Mouse (Mus musculus): Measurements from ENCODE around the gene Tmem17. TPM values are rescaled to one million over a fixed set of nuclear protein-coding genes. Genes with fewer than 3 reads are reported as not detected.

Gene Tmem17
- polyA plus RNA-seq, 1 experiment from 2014 or later = 19.6 TPM

DNA sequence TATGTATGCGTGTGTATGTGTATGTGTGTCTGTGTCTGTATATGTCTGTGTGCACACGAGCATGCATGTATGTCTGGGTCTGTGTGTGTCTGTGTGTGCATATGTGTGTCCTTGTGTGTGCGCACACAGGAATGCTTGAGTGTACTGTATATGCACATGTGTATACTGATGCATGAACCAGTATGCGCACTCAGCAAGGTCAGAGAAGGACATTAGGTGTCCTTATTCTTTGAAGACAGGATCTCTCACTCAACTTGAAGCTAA lies 49.4 kb downstream of the Tmem17 start:
- H3K9ac ChIP-seq (replicated peaks; ENCODE audit: low read depth, low read length) = no peak overlapping the region
- H3K4me3 ChIP-seq (replicated peaks; ENCODE audit: low read length) = no peak overlapping the region
- H3K4me2 ChIP-seq (ENCODE audit: low read length) = no peak overlapping the region
- H3K4me1 ChIP-seq (replicated peaks; ENCODE audit: control insufficient read depth, insufficient read depth, low read length) = peaks cover 15% of the 10 kb centered on the region
- H3K27me3 ChIP-seq (replicated peaks; ENCODE audit: control insufficient read depth, insufficient read depth, low read length) = no peaks in the 10 kb centered on the region
- peak; percentile 26 for ATAC-seq
- H3K36me3 ChIP-seq (ENCODE audit: control insufficient read depth, insufficient read depth) = no peaks in the 10 kb centered on the region
- H3K27ac ChIP-seq (ENCODE audit: low read length) = peak overlapping the region; percentile 23; the same call in 1 of the 2 replicates
- 88% methylated on average over 4 of the region's 4 CpGs for WGBS
- no peaks in the 10 kb centered on the region for H3K9me3 ChIP-seq (ENCODE audit: control insufficient read depth, low read length)

DNA sequence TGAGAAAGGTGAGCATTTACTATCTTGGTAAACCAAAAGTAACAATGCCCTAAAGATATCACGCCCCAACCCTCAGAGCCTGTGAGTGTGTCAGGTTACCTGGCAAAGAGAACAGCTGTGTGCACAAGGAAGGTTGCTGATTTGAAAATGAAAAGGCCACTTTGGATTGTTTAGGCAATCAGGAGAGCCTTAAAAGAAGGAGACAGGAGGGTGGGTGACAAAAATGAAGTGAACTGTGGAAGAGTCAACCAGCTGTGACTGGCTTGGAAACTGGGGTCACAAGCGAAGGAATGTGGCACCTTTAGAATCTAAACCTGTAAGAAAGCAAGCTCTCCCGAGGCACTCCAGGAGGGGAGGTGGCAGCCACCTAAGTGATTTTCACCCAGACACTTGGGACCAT lies 51.8 kb downstream of the Tmem17 start:
- ATAC-seq = no peak
- Histone ChIP-seq H3K4me1 (replicated peaks; ENCODE audit: control insufficient read depth, insufficient read depth, low read length) (peaks cover 15% of the 10 kb centered on the region), H3K9me3 (ENCODE audit: control insufficient read depth, low read length) (no peaks in the 10 kb centered on the region), H3K9ac (replicated peaks; ENCODE audit: low read depth, low read length) (no peak overlapping the region), H3K27me3 (replicated peaks; ENCODE audit: control insufficient read depth, insufficient read depth, low read length) (no peaks in the 10 kb centered on the region), H3K4me3 (replicated peaks; ENCODE audit: low read length) (no peak overlapping the region), H3K36me3 (ENCODE audit: control insufficient read depth, insufficient read depth) (no peaks in the 10 kb centered on the region), H3K27ac (ENCODE audit: low read length) (no peak overlapping the region), H3K4me2 (ENCODE audit: low read length) (no peak overlapping the region)
- 79% methylated on average over 3 of the region's 3 CpGs for WGBS

DNA sequence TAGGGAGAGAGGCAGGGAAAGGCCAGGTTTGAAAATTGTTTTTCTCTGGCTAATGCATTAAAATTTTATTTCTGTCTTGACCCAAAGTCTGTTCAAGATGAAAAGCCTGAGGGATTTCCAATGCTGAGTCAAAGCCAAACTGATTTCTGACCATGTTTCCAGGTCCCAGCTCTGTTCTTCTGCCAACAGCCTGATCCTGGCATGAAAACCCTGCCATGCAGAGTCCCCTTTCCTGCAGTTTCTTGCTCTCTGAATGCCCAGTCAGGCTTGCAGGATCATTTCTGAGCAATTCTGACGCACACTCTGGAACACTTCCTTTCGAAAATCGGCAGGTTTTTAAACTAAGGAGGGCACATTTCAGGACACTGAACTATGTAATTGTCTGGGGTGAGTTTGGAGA lies 52.8 kb downstream of the Tmem17 start:
- 77% methylated on average over 3 of the region's 3 CpGs for WGBS
- Histone ChIP-seq H3K9ac (replicated peaks; ENCODE audit: low read depth, low read length) (no peak overlapping the region), H3K27ac (ENCODE audit: low read length) (no peak overlapping the region), H3K4me1 (replicated peaks; ENCODE audit: control insufficient read depth, insufficient read depth, low read length) (peaks cover 15% of the 10 kb centered on the region), H3K27me3 (replicated peaks; ENCODE audit: control insufficient read depth, insufficient read depth, low read length) (no peaks in the 10 kb centered on the region), H3K4me3 (replicated peaks; ENCODE audit: low read length) (no peak overlapping the region), H3K9me3 (ENCODE audit: control insufficient read depth, low read length) (no peaks in the 10 kb centered on the region), H3K36me3 (ENCODE audit: control insufficient read depth, insufficient read depth) (no peaks in the 10 kb centered on the region), H3K4me2 (ENCODE audit: low read length) (no peak overlapping the region)
- ATAC-seq = no peak

Other genes with a start within 250 kb of the Tmem17 start
- gene Ehbp1, start 169.8 kb upstream of the Tmem17 start, polyA plus RNA-seq (2015; fragmentation: Nextera tagmentation; extraction: Ambion mirVana) = 21.4 and 23.5 TPM in 2 replicates